8 mouse cellular contexts compared by ENCODE assay signal in genomic region chr14:31495538-31495937, GRCm38 (mm10). TPM values are rescaled to one million over a fixed set of nuclear protein-coding genes. Genes with fewer than 3 reads are reported as not detected.
A peak's percentile ranks its signal among the peaks of the same experiment; 100 is the strongest.
DNase-seq lines count a peak whose midpoint lies in the region; ATAC-seq and TF ChIP-seq lines count a peak whose summit lies in the region.

No protein-coding gene starts in this region.

- peaks cover 10% of the 10 kb centered on the region; the same call in 1 of the 2 replicates for H3K36me3 ChIP-seq in kidney, postnatal 0 days (ENCODE audit: insufficient read depth, low read length)
- H3K36me3 ChIP-seq in hindbrain, embryonic 14.5 days (replicated peaks; ENCODE audit: control insufficient read depth, insufficient read depth): peaks cover 47% of the 10 kb centered on the region
- peaks cover 14% of the 10 kb centered on the region; the same call in 1 of the 2 replicates for H3K36me3 ChIP-seq in midbrain, postnatal 0 days (ENCODE audit: insufficient read depth, low read length)

- DNase-seq in kidney, postnatal 0 days (ENCODE audit: low spot score): peak; percentile 12
- no peak for DNase-seq in kidney, postnatal 36 days
- DNase-seq in hindbrain, embryonic 14.5 days (ENCODE audit: low spot score): no peak
- no peak for DNase-seq in midbrain, postnatal 0 days (ENCODE audit: low spot score)
- DNase-seq in ovary, postnatal 14 days (ENCODE audit: low spot score): no peak
- DNase-seq in adrenal gland, postnatal 4 days (ENCODE audit: low spot score in 2 of 2): no peak
- DNase-seq in right cerebral cortex, postnatal 25 days: no peak

- peak overlapping the region; percentile 99 for H3K4me3 ChIP-seq in kidney, postnatal 0 days (replicated peaks; ENCODE audit: low read depth, low read length)
- peak overlapping the region; percentile 91 for H3K4me3 ChIP-seq in bone marrow macrophage, adult 2 months (ENCODE audit: insufficient read depth, low read length)
- peak overlapping the region; percentile 93 for H3K4me3 ChIP-seq in hindbrain, embryonic 14.5 days (replicated peaks; ENCODE audit: low read length)
- H3K4me3 ChIP-seq in midbrain, postnatal 0 days (ENCODE audit: low read depth, low read length): peak overlapping the region; percentile 89

- peak overlapping the region; percentile 88 for H3K4me2 ChIP-seq in kidney, postnatal 0 days (ENCODE audit: low read length)
- H3K4me2 ChIP-seq in hindbrain, embryonic 14.5 days (replicated peaks): peak overlapping the region; percentile 92
- peak overlapping the region; percentile 86 for H3K4me2 ChIP-seq in midbrain, postnatal 0 days (ENCODE audit: low read depth, low read length, poor library complexity, severe bottlenecking)

- H3K9ac ChIP-seq in kidney, postnatal 0 days (ENCODE audit: low read depth, low read length): peak overlapping the region; percentile 91
- H3K9ac ChIP-seq in hindbrain, embryonic 14.5 days: peak overlapping the region; percentile 86
- H3K9ac ChIP-seq in midbrain, postnatal 0 days (replicated peaks; ENCODE audit: low read length, poor library complexity, severe bottlenecking): peak overlapping the region; percentile 90

- no peaks in the 10 kb centered on the region for H3K9me3 ChIP-seq in kidney, postnatal 0 days (replicated peaks; ENCODE audit: low read length)
- H3K9me3 ChIP-seq in hindbrain, embryonic 14.5 days (ENCODE audit: control insufficient read depth, low read length): no peaks in the 10 kb centered on the region
- H3K9me3 ChIP-seq in midbrain, postnatal 0 days (ENCODE audit: low read length): no peaks in the 10 kb centered on the region

- H3K27me3 ChIP-seq in kidney, postnatal 0 days (ENCODE audit: insufficient read depth, low read length): no peaks in the 10 kb centered on the region
- no peaks in the 10 kb centered on the region for H3K27me3 ChIP-seq in hindbrain, embryonic 14.5 days (ENCODE audit: control insufficient read depth, insufficient read depth, low read length)
- H3K27me3 ChIP-seq in midbrain, postnatal 0 days (ENCODE audit: insufficient read depth, low read length): no peaks in the 10 kb centered on the region

- no peak for TF ChIP-seq CTCF in kidney, postnatal 0 days (IDR thresholded peaks at IDR 0.05; ENCODE audit: low read depth)
- TF ChIP-seq CTCF in bone marrow macrophage, adult 2 months (IDR thresholded peaks at IDR 0.05; ENCODE audit: low read depth, low read length): no peak
- TF ChIP-seq CTCF in midbrain, postnatal 0 days (IDR thresholded peaks at IDR 0.05): no peak

- TF ChIP-seq POLR2A in bone marrow macrophage, adult 2 months (IDR thresholded peaks at IDR 0.05; ENCODE audit: borderline replicate concordance, low read depth, low read length): no peak

- peaks cover 12% of the 10 kb centered on the region for H3K4me1 ChIP-seq in kidney, postnatal 0 days (replicated peaks; ENCODE audit: insufficient read depth, low read length)
- peaks cover 10% of the 10 kb centered on the region for H3K4me1 ChIP-seq in bone marrow macrophage, adult 2 months (ENCODE audit: control insufficient read depth, insufficient read depth, low read length)
- H3K4me1 ChIP-seq in hindbrain, embryonic 14.5 days (replicated peaks; ENCODE audit: control insufficient read depth, insufficient read depth, low read length): peaks cover 30% of the 10 kb centered on the region
- H3K4me1 ChIP-seq in midbrain, postnatal 0 days (ENCODE audit: insufficient read depth, low read length): peaks cover 9% of the 10 kb centered on the region; the same call in 1 of the 2 replicates

- H3K27ac ChIP-seq in kidney, postnatal 0 days: peak overlapping the region; percentile 91
- peak overlapping the region; percentile 82 for H3K27ac ChIP-seq in bone marrow macrophage, adult 2 months (ENCODE audit: insufficient read depth, low read depth, low read length)
- H3K27ac ChIP-seq in hindbrain, embryonic 14.5 days: peak overlapping the region; percentile 86; the same call in 1 of the 2 replicates
- peak overlapping the region; percentile 78 for H3K27ac ChIP-seq in midbrain, postnatal 0 days (ENCODE audit: low read depth, low read length)

- no peak for ATAC-seq in kidney, postnatal 0 days (replicated peaks; ENCODE audit: low FRiP score, low read depth)
- no peak for ATAC-seq in hindbrain, embryonic 14.5 days (ENCODE audit: low FRiP score)
- no peak for ATAC-seq in midbrain, postnatal 0 days (ENCODE audit: low FRiP score)

- WGBS in kidney, postnatal 0 days: 1% methylated on average over 8 of the region's 8 CpGs
- 4% methylated on average over 8 of the region's 8 CpGs for WGBS in hindbrain, embryonic 14.5 days
- WGBS in midbrain, postnatal 0 days: 5% methylated on average over 8 of the region's 8 CpGs

RNA-seq across cellular contexts. Expression of gene Mettl6, which starts 0.7 kb away (rescaled TPM):
- polyA plus RNA-seq in kidney, postnatal 0 days (2015; fragmentation: Nextera tagmentation; extraction: Ambion mirVana): 43.9 and 51.6 TPM in 2 replicates
- 30.6 and 30.8 TPM in 2 replicates for polyA plus RNA-seq in bone marrow macrophage, adult 2 months (2012; ENCODE audit: insufficient read depth, insufficient read length, missing spikeins)
- polyA plus RNA-seq in hindbrain, embryonic 14.5 days (2014; fragmentation: Nextera tagmentation; extraction: Ambion mirVana): 41.7 and 45.0 TPM in 2 replicates
- 19.7 and 20.1 TPM in 2 replicates for total RNA-seq in midbrain, postnatal 0 days (2014; rRNA removed)
- 32.5 and 35.3 TPM in 2 replicates for polyA plus RNA-seq in midbrain, postnatal 0 days (2015; fragmentation: Nextera tagmentation; extraction: Ambion mirVana)
- 10 to 100 TPM; 36.3 to 40.2 TPM for total RNA-seq in adrenal gland, postnatal 4 days (2021)

RNA-seq across cellular contexts. Expression of gene Eaf1, which starts 1.3 kb away (rescaled TPM):
- 14.9 and 16.0 TPM in 2 replicates for polyA plus RNA-seq in kidney, postnatal 0 days (2015; fragmentation: Nextera tagmentation; extraction: Ambion mirVana)
- 25.8 and 27.0 TPM in 2 replicates for polyA plus RNA-seq in bone marrow macrophage, adult 2 months (2012; ENCODE audit: insufficient read depth, insufficient read length, missing spikeins)
- polyA plus RNA-seq in hindbrain, embryonic 14.5 days (2014; fragmentation: Nextera tagmentation; extraction: Ambion mirVana): 9.3 and 10.0 TPM in 2 replicates
- total RNA-seq in midbrain, postnatal 0 days (2014; rRNA removed): 7.9 and 22.4 TPM in 2 replicates
- polyA plus RNA-seq in midbrain, postnatal 0 days (2015; fragmentation: Nextera tagmentation; extraction: Ambion mirVana): 3.8 and 4.0 TPM in 2 replicates
- 10 to 100 TPM; 34.9 to 40.3 TPM for total RNA-seq in adrenal gland, postnatal 4 days (2021)

RNA-seq across cellular contexts. Expression of gene Sh3bp5, which starts 59.7 kb away (rescaled TPM):
- polyA plus RNA-seq in kidney, postnatal 0 days (2015; fragmentation: Nextera tagmentation; extraction: Ambion mirVana): 45.2 and 46.8 TPM in 2 replicates
- 93.0 and 99.5 TPM in 2 replicates for polyA plus RNA-seq in bone marrow macrophage, adult 2 months (2012; ENCODE audit: insufficient read depth, insufficient read length, missing spikeins)
- 86.9 and 93.7 TPM in 2 replicates for polyA plus RNA-seq in hindbrain, embryonic 14.5 days (2014; fragmentation: Nextera tagmentation; extraction: Ambion mirVana)
- total RNA-seq in midbrain, postnatal 0 days (2014; rRNA removed): 61.7 and 76.5 TPM in 2 replicates
- polyA plus RNA-seq in midbrain, postnatal 0 days (2015; fragmentation: Nextera tagmentation; extraction: Ambion mirVana): 141 and 165 TPM in 2 replicates
- 100 to 1,000 TPM; 136 to 140 TPM for total RNA-seq in adrenal gland, postnatal 4 days (2021)
